ENCODE assay signal across 1 mouse cellular context in genomic region chr13:23573034-23573897, GRCm38 (mm10).
A peak's percentile ranks its signal among the peaks of the same experiment; 100 is the strongest.
TF ChIP-seq lines count a peak whose summit lies in the region.

No protein-coding gene starts in this region.

TF ChIP-seq in MEL, 35 proteins besides CTCF, POLR2A, EP300 and RAD21:
- TF ChIP-seq TBP (IDR thresholded peaks at IDR 0.05; ENCODE audit: low read depth, low read length) = peak; percentile 44; the same call in 1 of the 2 replicates
